Mouse (Mus musculus) adrenal gland, adult 18-20 months (tissue): Measurements from ENCODE around the gene Syn3. TPM values are rescaled to one million over a fixed set of nuclear protein-coding genes. Genes with fewer than 3 reads are reported as not detected.

Experiments used
- DNase-seq, 2 experiments: peaks; one replicate each; pipeline ENCODE4 v3.0.0; 2021 to 2022; ENCODE audit warnings: low spot score in 2 of 2
- total RNA-seq, 2 experiments: library from RNA; stranded (reverse); gene quantifications; 1 replicate in 1 of 2; 2 replicates in 1 of 2; pipeline ENCODE4 v1.2.3; 2021

Gene Syn3
- total RNA-seq, 2 experiments from 2014 or later: 1.6 to 1.9 TPM

DNA sequence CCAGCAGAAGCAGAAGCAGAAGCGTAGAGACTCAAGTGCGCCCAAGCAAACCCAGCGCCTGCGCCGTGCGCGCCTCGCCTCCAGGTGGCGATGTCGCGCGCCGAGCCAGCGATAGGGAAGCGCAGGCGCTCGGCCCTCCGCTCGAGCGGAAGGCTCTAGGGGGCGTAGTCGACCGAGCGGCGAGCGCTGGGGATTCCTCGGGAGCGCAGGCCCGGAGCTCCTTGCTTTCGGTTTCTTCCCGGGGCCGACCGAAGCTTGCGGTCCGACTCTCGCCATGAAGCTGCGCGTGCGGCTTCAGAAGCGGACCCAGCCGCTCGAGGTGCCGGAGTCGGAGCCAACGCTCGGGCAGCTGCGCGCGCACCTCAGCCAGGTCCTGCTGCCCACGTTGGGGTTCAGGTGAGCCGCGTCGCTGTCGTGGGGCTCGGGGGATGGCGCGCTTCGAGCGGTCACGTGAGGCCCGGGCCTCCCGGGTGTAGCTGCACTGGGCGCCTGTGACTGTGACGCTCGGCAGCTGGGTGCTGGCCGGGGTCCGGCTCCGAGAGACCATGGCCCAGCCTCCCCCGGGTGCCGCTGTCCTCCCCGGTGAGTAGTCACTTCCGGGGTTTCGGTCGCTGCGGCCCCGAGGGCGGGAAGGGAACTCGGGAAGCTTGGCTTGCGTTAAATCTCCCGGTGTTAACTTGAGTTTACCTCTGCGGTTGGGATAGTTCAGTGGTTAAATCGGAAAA, 476.8 kb downstream of the Syn3 start, which contains the start of gene Fbxo7:
Fbxo7 (plus strand) TSS at position 224 of the 725 bp plus-strand sequence.
- peak; percentile 86 to 87 for DNase-seq

DNA sequence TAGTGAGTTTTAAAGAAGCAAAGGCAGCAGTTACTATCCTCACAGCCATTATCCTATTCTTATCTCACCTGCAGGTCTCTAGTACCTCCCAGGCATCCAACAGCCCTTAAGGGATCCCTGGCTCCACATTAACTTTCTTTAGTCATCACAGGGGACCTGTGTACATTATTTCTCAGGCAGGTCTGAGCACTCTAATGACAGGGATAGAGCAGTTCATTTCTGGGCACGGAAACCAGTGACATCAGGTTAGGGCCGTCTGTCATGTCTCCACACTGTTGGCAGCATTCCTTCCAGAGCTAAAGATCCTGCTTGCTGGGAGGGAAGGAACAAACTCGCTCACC, 477.3 kb downstream of the Syn3 start:
- no peak for DNase-seq

DNA sequence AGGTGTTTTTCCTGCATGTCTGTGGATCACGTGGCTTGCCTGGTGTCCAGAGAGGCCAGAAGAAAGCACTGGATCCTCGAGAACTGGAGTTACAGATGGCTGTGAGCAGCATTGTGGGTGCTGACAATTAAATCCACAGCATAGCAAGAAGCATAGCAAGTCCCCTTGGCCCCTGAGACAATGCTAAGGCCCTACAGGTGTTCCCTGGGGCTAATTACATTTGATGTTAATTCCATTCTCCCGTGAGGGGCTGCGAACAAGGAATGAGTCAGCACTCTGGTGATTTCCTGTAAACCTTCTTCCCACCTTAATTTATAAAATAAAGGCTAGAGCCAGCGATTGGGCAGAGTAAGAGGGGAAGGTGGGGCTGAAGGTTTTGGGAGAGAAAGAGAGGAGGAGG, 479.9 kb downstream of the Syn3 start:
- no peak for DNase-seq

DNA sequence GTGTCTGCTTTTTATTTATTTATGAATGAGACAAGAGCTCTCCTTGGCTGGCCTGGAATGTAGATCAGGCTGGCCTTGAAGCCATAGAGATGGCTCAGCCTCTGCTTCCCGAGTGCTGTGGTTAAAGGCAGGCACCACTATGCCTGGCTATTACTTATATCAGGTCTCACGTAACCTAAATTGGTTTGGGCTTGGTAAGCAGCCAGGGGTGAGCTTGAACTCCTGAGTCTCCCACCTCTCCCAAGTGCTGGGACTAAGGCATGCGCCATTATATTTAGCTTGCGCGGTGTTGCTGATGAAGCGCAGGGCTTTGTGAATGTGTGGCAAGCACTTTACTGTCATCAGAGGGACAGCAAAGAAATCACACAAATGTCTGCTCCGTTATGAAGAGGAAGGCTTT, 480.9 kb downstream of the Syn3 start:
- DNase-seq: no peak

DNA sequence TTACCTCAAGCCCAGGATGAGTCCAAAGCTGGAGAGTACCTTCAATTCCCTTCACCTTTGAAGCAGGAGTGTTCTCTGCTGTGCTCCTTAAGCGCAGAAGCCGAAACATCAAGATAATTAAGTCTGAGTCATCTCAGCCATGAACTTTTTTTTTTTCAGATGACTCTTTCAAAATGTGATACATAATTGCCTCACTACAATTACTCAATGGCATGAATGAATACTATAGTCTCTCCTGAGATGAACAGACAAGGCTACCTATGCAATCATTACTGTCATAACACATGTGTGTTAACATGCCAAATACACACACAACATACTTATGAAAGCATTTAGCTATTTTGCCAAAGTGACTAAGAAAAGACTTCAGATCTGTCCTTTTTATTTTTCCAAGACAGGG, 486.9 kb downstream of the Syn3 start, which contains the start of gene Bpifc:
Bpifc (minus strand) TSS at position 115 of the 400 bp plus-strand sequence.
- DNase-seq: no peak

DNA sequence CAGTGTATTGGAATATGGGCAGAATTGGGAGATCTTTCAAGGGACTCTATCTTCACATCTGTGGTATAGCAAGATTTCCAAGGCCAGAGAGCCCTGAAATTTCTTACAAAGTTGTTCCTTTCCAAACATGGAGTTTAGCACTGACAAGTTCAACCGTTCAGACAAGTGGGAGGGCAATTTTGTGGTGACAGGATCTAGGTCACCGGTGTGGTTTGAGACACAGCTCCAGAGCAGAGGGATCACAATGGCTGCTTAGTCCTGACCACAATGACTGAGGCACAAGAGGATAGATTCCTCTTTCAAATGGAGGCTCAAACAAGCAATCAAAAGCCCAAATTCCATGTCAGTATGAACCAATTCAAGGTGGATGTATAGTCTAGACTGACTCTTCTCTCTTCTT, 487.5 kb downstream of the Syn3 start:
- DNase-seq: no peak

DNA sequence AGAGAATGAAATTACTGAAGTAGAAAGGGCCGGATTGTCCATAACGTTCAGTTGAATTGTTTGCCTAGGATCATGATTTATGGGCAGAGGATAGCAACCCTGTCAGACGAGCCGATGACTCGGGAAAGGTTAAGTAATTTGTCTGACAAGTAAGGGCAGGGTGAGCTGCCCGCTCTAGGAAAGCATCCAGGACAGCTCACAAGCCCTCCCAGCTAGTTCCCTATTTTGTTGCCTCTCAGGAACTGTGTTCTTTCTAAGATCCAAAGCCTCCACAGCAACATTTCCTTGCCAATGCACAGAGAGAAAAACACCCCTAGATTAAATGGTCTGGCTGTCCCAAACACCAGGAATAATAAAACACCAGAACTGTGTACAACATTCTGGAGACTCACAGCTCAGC, 488.1 kb downstream of the Syn3 start:
- DNase-seq: peak in 1 of 2 experiments; percentile 24

DNA sequence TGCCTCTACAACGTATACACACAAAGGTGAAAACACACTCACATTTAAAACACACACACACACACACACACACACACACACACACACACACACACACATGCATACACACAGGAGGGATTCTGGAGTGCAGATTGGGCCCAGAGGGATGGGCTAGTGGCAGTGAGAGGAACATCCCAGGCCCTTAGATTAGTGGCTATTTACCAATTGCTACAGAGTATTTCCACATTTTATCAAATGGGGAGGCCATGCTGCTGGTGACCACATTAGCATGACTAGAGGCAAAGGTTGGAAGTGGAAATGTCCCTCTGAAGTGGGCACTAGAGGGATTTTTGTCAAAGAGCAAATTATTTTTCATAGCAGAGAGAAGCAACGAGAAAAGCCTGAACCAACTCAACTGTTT, 489.0 kb downstream of the Syn3 start:
- DNase-seq: no peak

DNA sequence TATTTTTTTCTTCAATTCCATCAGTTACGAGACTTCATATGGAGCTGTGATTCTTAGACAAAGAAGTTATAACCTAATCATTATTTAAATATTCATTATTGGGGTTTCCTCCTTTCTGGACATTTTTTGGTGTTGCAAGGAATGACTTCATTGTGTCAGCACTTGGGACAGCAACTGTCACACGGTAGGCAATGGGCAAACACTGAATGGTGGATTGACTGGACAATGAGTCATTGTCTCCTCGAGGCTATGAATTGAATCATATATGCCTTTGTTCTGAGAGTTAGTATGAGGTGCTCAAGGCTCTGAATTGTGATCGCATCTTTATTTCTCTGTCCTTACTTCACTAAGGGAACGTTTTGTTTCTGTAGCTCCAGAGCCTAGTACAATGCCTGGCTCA, 492.2 kb downstream of the Syn3 start:
- no peak for DNase-seq

Other genes with a start within 250 kb of the Syn3 start
- gene Timp3, start 198.5 kb downstream of the Syn3 start, total RNA-seq: 100 to 1,000 TPM; 511 to 546 TPM
- 100 to 1,000 TPM; 593 to 704 TPM for gene Hsp90b1, start 206.6 kb upstream of the Syn3 start, total RNA-seq
- gene Ttc41, start 206.9 kb upstream of the Syn3 start, total RNA-seq: 1 to 10 TPM; 2.3 to 3.1 TPM